In genomic region chr9:122135095-122135884, GRCm38 (mm10) we compare ENCODE assay signal across 12 mouse cellular contexts. TPM values are rescaled to one million over a fixed set of nuclear protein-coding genes. Genes with fewer than 3 reads are reported as not detected.
DNase-seq lines count a peak whose midpoint lies in the region; ATAC-seq lines count a peak whose summit lies in the region.
"Had no signal": no experiment of that assay in that cellular context is flagged by ENCODE, and none has a peak within 500 bp of the region (broad histone marks: within the 10 kb centered on the region; RNA-seq: fewer than 3 reads in every experiment).

No protein-coding gene starts in this region.

- WGBS in hindbrain, embryonic 16.5 days: 74% methylated on average over 1 of the region's 1 CpGs
- 94% methylated on average over 1 of the region's 1 CpGs for WGBS in hindbrain, embryonic 14.5 days
- 71% methylated on average over 1 of the region's 1 CpGs for WGBS in liver, embryonic 11.5 days

- no peaks in the 10 kb centered on the region for H3K27me3 ChIP-seq in hindbrain, embryonic 16.5 days (replicated peaks; ENCODE audit: control insufficient read depth, insufficient read depth, low read length)
- H3K27me3 ChIP-seq in hindbrain, embryonic 14.5 days (ENCODE audit: control insufficient read depth, insufficient read depth, low read length): no peaks in the 10 kb centered on the region
- no peaks in the 10 kb centered on the region for H3K27me3 ChIP-seq in liver, embryonic 11.5 days (replicated peaks; ENCODE audit: control insufficient read depth, insufficient read depth, low read length)
- H3K27me3 ChIP-seq: neural tube, embryonic 12.5 days had no signal

- ATAC-seq in hindbrain, embryonic 16.5 days: peak; percentile 34; the same call in 1 of the 2 replicates
- no peak for ATAC-seq in hindbrain, embryonic 14.5 days (ENCODE audit: low FRiP score)
- 0 out of 2 replicates have a peak, but pooled peaks have one; percentile 36 for ATAC-seq in erythroid progenitor cell, adult 5-6 weeks (replicated peaks; ENCODE audit: low FRiP score, poor library complexity, severe bottlenecking)
- peak; percentile 42; the same call in 1 of the 2 replicates for ATAC-seq in liver, embryonic 11.5 days (replicated peaks; ENCODE audit: low FRiP score)
- ATAC-seq: hindbrain, postnatal 0 days had no signal

- peaks cover 9% of the 10 kb centered on the region for H3K4me1 ChIP-seq in hindbrain, embryonic 16.5 days (ENCODE audit: control insufficient read depth, insufficient read depth, low read depth, low read length)
- H3K4me1 ChIP-seq in hindbrain, embryonic 14.5 days (replicated peaks; ENCODE audit: control insufficient read depth, insufficient read depth, low read length): no peaks in the 10 kb centered on the region
- peaks cover 6% of the 10 kb centered on the region for H3K4me1 ChIP-seq in liver, embryonic 11.5 days (replicated peaks; ENCODE audit: control insufficient read depth, insufficient read depth, low read length)
- H3K4me1 ChIP-seq: neural tube, embryonic 12.5 days had no signal

- H3K9ac ChIP-seq in hindbrain, embryonic 16.5 days (ENCODE audit: low read depth, low read length): no peak overlapping the region
- H3K9ac ChIP-seq in hindbrain, embryonic 14.5 days: no peak overlapping the region
- no peak overlapping the region for H3K9ac ChIP-seq in liver, embryonic 11.5 days (ENCODE audit: low read depth, low read length)
- H3K9ac ChIP-seq: neural tube, embryonic 12.5 days had no signal

- DNase-seq in hindbrain, embryonic 14.5 days (ENCODE audit: low spot score): no peak
- peak; percentile 46 to 57 for DNase-seq in adrenal gland, postnatal 36 days
- peak; percentile 28 for DNase-seq in liver, embryonic 11.5 days (ENCODE audit: low spot score)
- DNase-seq in frontal cortex, postnatal 36 days (ENCODE audit: low spot score in 2 of 2): no peak
- DNase-seq in spleen, postnatal 36 days (ENCODE audit: low spot score in 2 of 2): no peak
- DNase-seq in embryo, embryonic 10 days (ENCODE audit: low spot score): no peak
- DNase-seq: thymus, postnatal 14 days had no signal

- H3K36me3 ChIP-seq in hindbrain, embryonic 16.5 days (ENCODE audit: control insufficient read depth, insufficient read depth, low read length): peaks cover 7% of the 10 kb centered on the region
- peaks cover 43% of the 10 kb centered on the region for H3K36me3 ChIP-seq in hindbrain, embryonic 14.5 days (replicated peaks; ENCODE audit: control insufficient read depth, insufficient read depth)
- 0 out of 2 replicates have a peak, but pooled peaks cover 2% of the 10 kb centered on the region for H3K36me3 ChIP-seq in liver, embryonic 11.5 days (ENCODE audit: control insufficient read depth, insufficient read depth, low read length)

- no peak overlapping the region for H3K4me3 ChIP-seq in hindbrain, embryonic 16.5 days (ENCODE audit: low read length)
- no peak overlapping the region for H3K4me3 ChIP-seq in hindbrain, embryonic 14.5 days (replicated peaks; ENCODE audit: low read length)
- H3K4me3 ChIP-seq in liver, embryonic 11.5 days (ENCODE audit: low read depth, low read length): no peak overlapping the region
- H3K4me3 ChIP-seq: neural tube, embryonic 12.5 days had no signal

- H3K27ac ChIP-seq in hindbrain, embryonic 16.5 days (ENCODE audit: low read depth, low read length): no peak overlapping the region
- H3K27ac ChIP-seq in hindbrain, embryonic 14.5 days: no peak overlapping the region
- no peak overlapping the region for H3K27ac ChIP-seq in liver, embryonic 11.5 days (ENCODE audit: low read depth, low read length)
- H3K27ac ChIP-seq: hindbrain, postnatal 0 days; neural tube, embryonic 12.5 days had no signal

- H3K4me2 ChIP-seq in hindbrain, embryonic 16.5 days (ENCODE audit: low read length): no peak overlapping the region
- H3K4me2 ChIP-seq in hindbrain, embryonic 14.5 days (replicated peaks): no peak overlapping the region
- no peak overlapping the region for H3K4me2 ChIP-seq in liver, embryonic 11.5 days
- H3K4me2 ChIP-seq: midbrain, embryonic 11.5 days; neural tube, embryonic 12.5 days had no signal

- H3K9me3 ChIP-seq in hindbrain, embryonic 16.5 days (ENCODE audit: control insufficient read depth, low read length): no peaks in the 10 kb centered on the region
- H3K9me3 ChIP-seq in hindbrain, embryonic 14.5 days (ENCODE audit: control insufficient read depth, low read length): no peaks in the 10 kb centered on the region
- H3K9me3 ChIP-seq in liver, embryonic 11.5 days (ENCODE audit: control insufficient read depth, low read length): no peaks in the 10 kb centered on the region
- H3K9me3 ChIP-seq: neural tube, embryonic 12.5 days had no signal

RNA-seq across cellular contexts. Expression of gene Snrk, which starts 18.2 kb away (rescaled TPM):
- 75.8 and 89.4 TPM in 2 replicates for polyA plus RNA-seq in hindbrain, embryonic 16.5 days (2015; fragmentation: Nextera tagmentation; extraction: Ambion mirVana)
- polyA plus RNA-seq in hindbrain, embryonic 14.5 days (2014; fragmentation: Nextera tagmentation; extraction: Ambion mirVana): 58.5 and 65.1 TPM in 2 replicates
- 100 to 1,000 TPM; 171 to 190 TPM for total RNA-seq in adrenal gland, postnatal 36 days (2021)
- 6.1 and 9.2 TPM in 2 replicates for total RNA-seq in erythroid progenitor cell, adult 5-6 weeks (2015; ENCODE audit: low replicate concordance)
- 5.9 and 11.7 TPM in 2 replicates for total RNA-seq in erythroid progenitor cell, adult 5-6 weeks (2017; ENCODE audit: low replicate concordance)
- 27.0 and 34.1 TPM in 2 replicates for polyA plus RNA-seq in liver, embryonic 11.5 days (2014; fragmentation: Nextera tagmentation; extraction: Ambion mirVana)

Comparison
In these comparisons a context has a peak if more than half of its experiments do, and no peak if none do; other contexts are left out.
1. DNase-seq: peak in adrenal gland, postnatal 36 days (2 of 2) and liver, embryonic 11.5 days (single experiment); none in hindbrain, embryonic 14.5 days (single experiment), frontal cortex, postnatal 36 days (0 of 2), spleen, postnatal 36 days (0 of 2) and embryo, embryonic 10 days (single experiment).